Mouse (Mus musculus) ovary, postnatal 10 days (tissue): ENCODE data around the gene Cnih4.

Experiments
- DNase-seq: peaks from one replicate; pipeline ENCODE4 v3.0.0; 2022; ENCODE audit warnings: low spot score

Gene Cnih4

DNA sequence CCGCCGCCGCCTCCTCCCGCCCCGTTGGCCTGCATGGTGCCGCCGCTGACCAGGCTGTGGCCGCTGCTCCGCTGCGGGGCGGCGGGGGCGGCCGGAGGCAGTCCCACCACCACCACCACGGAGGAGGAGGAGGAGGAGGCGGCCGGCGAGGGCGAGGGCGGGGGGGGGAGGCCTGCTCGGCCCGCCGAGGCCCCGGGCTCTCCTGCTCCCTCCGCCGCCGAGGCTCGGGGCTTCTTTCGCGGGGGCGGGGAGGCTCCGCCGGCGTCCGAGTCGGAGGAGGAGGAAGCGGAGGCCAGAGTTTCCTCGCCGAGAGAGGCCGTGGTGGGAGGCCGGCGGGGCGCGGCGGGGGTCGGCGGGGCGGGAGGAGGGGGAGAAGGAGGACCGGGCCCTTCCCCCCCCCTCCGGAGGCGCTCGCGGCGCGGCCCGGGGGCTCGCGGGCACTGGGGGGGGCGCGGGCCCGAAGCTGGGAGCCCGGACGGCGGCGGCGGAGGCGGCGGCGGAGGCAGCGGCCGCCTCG is 67.0 kb downstream of the Cnih4 start:
- no peak for DNase-seq

DNA sequence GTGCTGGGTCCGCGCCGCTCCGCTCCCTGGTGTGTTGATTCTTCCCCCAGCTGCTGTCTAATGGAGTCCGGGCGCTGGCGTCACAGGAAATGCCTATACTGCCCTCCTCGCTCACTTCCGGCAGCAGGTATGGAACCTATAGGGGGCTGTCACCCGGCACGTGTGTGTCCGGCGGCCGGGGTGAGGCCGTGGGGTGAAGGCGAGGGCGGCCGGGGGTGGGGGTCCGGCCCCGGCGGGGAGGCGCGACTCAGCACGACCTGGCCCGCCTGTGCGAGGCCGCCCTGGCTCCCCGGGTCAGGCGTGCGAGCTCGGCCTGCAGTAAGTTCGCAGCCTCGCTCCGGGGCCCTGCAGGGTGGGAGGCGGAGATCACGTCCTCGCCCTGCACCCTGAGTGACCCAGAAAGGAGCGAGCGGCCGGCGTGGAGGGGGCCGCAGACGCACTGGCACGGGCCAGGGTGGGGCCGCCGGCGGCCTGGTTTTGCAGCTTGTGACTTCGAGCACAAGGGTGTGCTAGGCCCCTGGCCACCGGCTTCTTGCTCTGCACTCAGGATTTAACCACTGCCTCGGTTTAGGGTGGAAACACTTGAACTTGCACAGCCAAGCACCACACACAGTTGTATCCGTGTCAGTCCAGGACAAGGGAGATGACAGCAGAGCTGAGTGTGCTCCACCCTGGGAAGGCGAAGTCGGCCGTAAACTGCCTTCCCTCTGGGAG is 67.6 kb downstream of the Cnih4 start, which contains the start of gene Wdr26:
TSS of gene Wdr26 (minus strand) at position 82 of the 714 bp plus-strand sequence.
- peak; percentile 58 for DNase-seq

DNA sequence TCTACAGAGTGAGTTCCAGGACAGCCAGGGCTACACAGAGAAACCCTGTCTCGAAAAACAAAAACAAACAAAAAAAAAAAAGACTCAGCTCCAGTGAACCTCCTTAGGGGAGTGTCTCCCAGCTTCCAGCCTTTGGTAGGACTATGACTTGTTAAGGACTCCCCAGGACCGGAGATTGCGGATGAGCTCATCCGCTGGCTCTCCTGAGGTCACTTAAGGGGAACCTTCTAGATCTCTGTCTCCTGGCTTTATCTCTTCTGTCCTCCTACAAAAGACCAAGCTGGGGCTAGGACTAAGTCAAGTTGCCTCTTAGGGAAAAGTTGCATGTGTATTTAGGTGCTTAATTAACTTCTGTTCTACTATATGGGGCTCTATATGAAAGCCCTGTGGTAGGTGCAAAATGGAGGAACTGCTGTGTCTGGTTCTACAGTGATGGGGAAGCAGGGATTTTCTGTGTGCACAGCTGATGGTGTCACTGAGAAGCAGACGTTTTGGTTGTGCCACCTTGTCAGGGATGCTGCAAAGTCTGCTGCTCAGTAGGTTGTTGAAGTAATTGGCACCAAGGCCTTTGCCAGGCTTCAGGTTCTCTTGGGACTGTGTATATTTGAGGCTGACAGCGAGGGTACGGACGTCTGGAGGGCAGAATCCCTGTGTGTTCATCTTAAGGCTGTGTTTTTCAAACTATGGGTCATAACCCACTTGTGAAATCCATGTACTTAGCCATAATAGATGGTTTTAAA is 70.0 kb downstream of the Cnih4 start:
- no peak for DNase-seq

DNA sequence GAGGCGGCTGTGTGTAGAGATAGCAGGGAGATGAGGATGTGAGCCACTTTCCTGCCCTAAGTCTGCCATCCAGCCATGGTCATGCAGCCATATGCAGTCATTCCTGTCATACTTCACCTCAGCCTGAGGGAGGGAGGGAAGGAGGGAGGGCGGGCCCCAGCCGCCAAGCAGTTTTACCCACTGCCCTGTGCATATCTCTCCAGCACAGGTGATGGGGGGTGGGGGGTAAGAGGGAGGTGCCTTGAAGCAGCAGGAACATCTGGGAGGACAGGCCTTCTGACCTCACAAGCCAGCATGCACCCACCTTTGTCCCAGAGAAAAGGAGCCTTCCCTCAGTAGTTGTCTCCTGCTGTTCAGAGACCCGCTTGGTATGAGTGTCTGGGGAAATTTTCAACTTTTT is 71.8 kb downstream of the Cnih4 start:
- no peak for DNase-seq
